Mouse (Mus musculus): ENCODE data around the gene Focad. TPM values are rescaled to one million over a fixed set of nuclear protein-coding genes. Genes with fewer than 3 reads are reported as not detected.

The Focad gene
- total and polyA plus RNA-seq, 2 experiments from 2014 or later, result 5.0 to 13.2 TPM

- H3K27ac ChIP-seq (ENCODE audit: low read depth), result no peak within 1 kb of the TSS
- H3K4me2 ChIP-seq (ENCODE audit: low read depth, low read length), result peak within 1 kb of the TSS; percentile 75
- ATAC-seq (ENCODE audit: insufficient read depth, low read depth) (peak; percentile 84), DNase-seq (ENCODE audit: low spot score) (no peak)
- WGBS, result 6% methylated on average over 14 of the region's 14 CpGs
- TF ChIP-seq CTCF (IDR thresholded peaks at IDR 0.05; ENCODE audit: low read depth) (no peak), EP300 (IDR thresholded peaks at IDR 0.05; ENCODE audit: low read depth) (no peak)
- H3K9ac ChIP-seq (replicated peaks; ENCODE audit: low read depth, low read length), result peak within 1 kb of the TSS; percentile 54
- H3K36me3 ChIP-seq (replicated peaks; ENCODE audit: control insufficient read depth, insufficient read depth, low read length), result no peaks in the 10 kb centered on the region
- no peaks in the 10 kb centered on the region for H3K9me3 ChIP-seq (replicated peaks; ENCODE audit: control insufficient read depth, low read length)
- no peaks in the 10 kb centered on the region for H3K27me3 ChIP-seq (ENCODE audit: control insufficient read depth, insufficient read depth, low read length)
- H3K4me1 ChIP-seq (ENCODE audit: control insufficient read depth, insufficient read depth), result peaks cover 13% of the 10 kb centered on the region; the same call in 1 of the 2 replicates
- peak within 1 kb of the TSS; percentile 51 for H3K4me3 ChIP-seq (ENCODE audit: low read depth, low read length)
These were observed 344.0 kb downstream of the Focad start, which contains the start of gene Hacd4 for GRCm38 (mm10) chr4:88438326-88438989. Hacd4 (minus strand) TSS chr4:88438928.

- Histone ChIP-seq H3K4me1 (ENCODE audit: control insufficient read depth, insufficient read depth) (peaks cover 13% of the 10 kb centered on the region; the same call in 1 of the 2 replicates), H3K27me3 (ENCODE audit: control insufficient read depth, insufficient read depth, low read length) (no peaks in the 10 kb centered on the region), H3K27ac (ENCODE audit: low read depth) (no peak overlapping the region), H3K4me2 (ENCODE audit: low read depth, low read length) (peak overlapping the region; percentile 75), H3K9ac (replicated peaks; ENCODE audit: low read depth, low read length) (peak overlapping the region; percentile 54; the same call in 1 of the 2 replicates), H3K36me3 (replicated peaks; ENCODE audit: control insufficient read depth, insufficient read depth, low read length) (no peaks in the 10 kb centered on the region), H3K9me3 (replicated peaks; ENCODE audit: control insufficient read depth, low read length) (no peaks in the 10 kb centered on the region), H3K4me3 (ENCODE audit: low read depth, low read length) (peak overlapping the region; percentile 51)
- DNase-seq (ENCODE audit: low spot score) (peak; percentile 55), ATAC-seq (ENCODE audit: insufficient read depth, low read depth) (no peak)
- TF ChIP-seq EP300 (IDR thresholded peaks at IDR 0.05; ENCODE audit: low read depth) (no peak), CTCF (IDR thresholded peaks at IDR 0.05; ENCODE audit: low read depth) (no peak)
- WGBS, result 9% methylated on average over 4 of the region's 4 CpGs
These were observed 344.5 kb downstream of the Focad start for GRCm38 (mm10) chr4:88438990-88439329.

GRCm38 (mm10) chr4:88439669-88440123 lies 345.3 kb downstream of the Focad start:
- Histone ChIP-seq H3K36me3 (replicated peaks; ENCODE audit: control insufficient read depth, insufficient read depth, low read length) (no peaks in the 10 kb centered on the region), H3K27me3 (ENCODE audit: control insufficient read depth, insufficient read depth, low read length) (no peaks in the 10 kb centered on the region), H3K4me3 (ENCODE audit: low read depth, low read length) (no peak overlapping the region), H3K9ac (replicated peaks; ENCODE audit: low read depth, low read length) (no peak overlapping the region), H3K27ac (ENCODE audit: low read depth) (no peak overlapping the region), H3K9me3 (replicated peaks; ENCODE audit: control insufficient read depth, low read length) (no peaks in the 10 kb centered on the region), H3K4me1 (ENCODE audit: control insufficient read depth, insufficient read depth) (peaks cover 13% of the 10 kb centered on the region; the same call in 1 of the 2 replicates), H3K4me2 (ENCODE audit: low read depth, low read length) (no peak overlapping the region)
- WGBS, result 76% methylated on average over 6 of the region's 6 CpGs
- ATAC-seq (ENCODE audit: insufficient read depth, low read depth), result no peak
- DNase-seq (ENCODE audit: low spot score), result no peak
- TF ChIP-seq CTCF (IDR thresholded peaks at IDR 0.05; ENCODE audit: low read depth) (no peak), EP300 (IDR thresholded peaks at IDR 0.05; ENCODE audit: low read depth) (no peak)

- Histone ChIP-seq H3K9me3 (replicated peaks; ENCODE audit: control insufficient read depth, low read length) (no peaks in the 10 kb centered on the region), H3K36me3 (replicated peaks; ENCODE audit: control insufficient read depth, insufficient read depth, low read length) (no peaks in the 10 kb centered on the region), H3K4me1 (ENCODE audit: control insufficient read depth, insufficient read depth) (peaks cover 13% of the 10 kb centered on the region; the same call in 1 of the 2 replicates), H3K27ac (ENCODE audit: low read depth) (no peak overlapping the region), H3K9ac (replicated peaks; ENCODE audit: low read depth, low read length) (no peak overlapping the region), H3K27me3 (ENCODE audit: control insufficient read depth, insufficient read depth, low read length) (no peaks in the 10 kb centered on the region), H3K4me2 (ENCODE audit: low read depth, low read length) (no peak overlapping the region), H3K4me3 (ENCODE audit: low read depth, low read length) (no peak overlapping the region)
- TF ChIP-seq EP300 (IDR thresholded peaks at IDR 0.05; ENCODE audit: low read depth) (no peak), CTCF (IDR thresholded peaks at IDR 0.05; ENCODE audit: low read depth) (no peak)
- WGBS, result 82% methylated on average over 7 of the region's 7 CpGs
- DNase-seq (ENCODE audit: low spot score) (no peak), ATAC-seq (ENCODE audit: insufficient read depth, low read depth) (no peak)
These were observed 346.4 kb downstream of the Focad start for GRCm38 (mm10) chr4:88440814-88441213.

GRCm38 (mm10) chr4:88448976-88449375 lies 354.5 kb downstream of the Focad start:
- 29% methylated on average over 2 of the region's 2 CpGs for WGBS
- TF ChIP-seq EP300 (IDR thresholded peaks at IDR 0.05; ENCODE audit: low read depth), result no peak
- TF ChIP-seq CTCF (IDR thresholded peaks at IDR 0.05; ENCODE audit: low read depth), result no peak
- H3K27ac ChIP-seq (ENCODE audit: low read depth), result no peak overlapping the region
- H3K9me3 ChIP-seq (replicated peaks; ENCODE audit: control insufficient read depth, low read length), result no peaks in the 10 kb centered on the region
- no peak overlapping the region for H3K4me3 ChIP-seq (ENCODE audit: low read depth, low read length)
- no peak overlapping the region for H3K9ac ChIP-seq (replicated peaks; ENCODE audit: low read depth, low read length)
- peaks cover 4% of the 10 kb centered on the region; the same call in 1 of the 2 replicates for H3K4me1 ChIP-seq (ENCODE audit: control insufficient read depth, insufficient read depth)
- H3K27me3 ChIP-seq (ENCODE audit: control insufficient read depth, insufficient read depth, low read length), result no peaks in the 10 kb centered on the region
- ATAC-seq (ENCODE audit: insufficient read depth, low read depth) (no peak), DNase-seq (ENCODE audit: low spot score) (no peak)
- no peak overlapping the region for H3K4me2 ChIP-seq (ENCODE audit: low read depth, low read length)
- H3K36me3 ChIP-seq (replicated peaks; ENCODE audit: control insufficient read depth, insufficient read depth, low read length), result no peaks in the 10 kb centered on the region
